Mouse (Mus musculus) thymus, postnatal 0 days (tissue): ENCODE measurements at regions not wholly inside any gene's neighbourhood (a gene's known extent, or its start where the extent isn't known, plus 50 kb on each side); places are given as distances from the start of the nearest gene placed in this dataset.

Source experiments
- DNase-seq: peaks from one replicate; pipeline ENCODE4 v3.0.0-alpha.2; 2015; ENCODE audit warnings: low spot score

DNA sequence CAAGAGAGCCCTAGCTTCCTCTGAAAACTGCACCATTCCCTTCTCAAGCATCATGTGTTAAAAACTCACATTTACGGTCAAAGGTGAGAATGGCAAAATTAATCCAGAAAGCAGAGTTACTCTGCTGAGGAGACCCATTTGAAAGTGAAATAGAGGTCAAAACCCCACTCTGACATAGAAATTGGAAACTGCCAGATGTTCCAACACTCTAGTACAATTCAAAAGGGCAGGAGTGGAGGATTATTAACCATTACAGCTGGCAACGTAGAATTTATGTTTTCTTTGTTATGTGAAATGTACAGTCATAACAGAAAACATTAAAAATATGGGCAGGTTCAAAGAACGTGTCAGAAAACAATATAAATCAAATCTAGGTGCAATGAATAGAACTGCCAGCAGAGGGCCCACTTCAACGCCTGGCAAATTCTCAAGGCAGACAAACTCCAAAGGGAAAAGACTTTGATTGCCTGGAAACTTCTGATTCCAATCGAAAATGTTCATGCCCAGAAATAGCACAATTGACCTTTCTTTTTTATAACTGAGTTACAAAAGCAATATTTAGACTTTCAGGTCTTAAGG is 54.2 kb upstream of the Rfpl4b start:
- DNase-seq, result peak; percentile 54

DNA sequence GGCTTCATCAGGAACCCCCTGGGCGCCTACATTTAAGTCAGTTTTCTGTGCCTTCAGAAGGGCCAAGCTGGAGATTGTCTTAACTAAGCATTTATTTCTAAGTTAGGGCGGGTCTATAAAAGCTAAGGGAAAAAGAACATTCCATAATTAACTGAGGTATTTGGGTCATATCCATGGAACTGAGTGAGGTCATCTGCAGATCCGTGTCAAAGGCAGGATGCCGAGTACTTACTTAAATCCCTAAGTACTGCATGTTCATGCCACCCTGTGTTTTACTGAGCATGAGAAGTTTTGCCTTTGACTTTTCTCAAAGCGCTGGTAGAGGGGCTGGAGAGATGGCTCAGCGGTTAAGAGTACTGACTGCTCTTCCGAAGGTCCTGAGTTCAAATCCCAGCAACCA is 57.7 kb upstream of the Rfpl4b start:
- no peak for DNase-seq

DNA sequence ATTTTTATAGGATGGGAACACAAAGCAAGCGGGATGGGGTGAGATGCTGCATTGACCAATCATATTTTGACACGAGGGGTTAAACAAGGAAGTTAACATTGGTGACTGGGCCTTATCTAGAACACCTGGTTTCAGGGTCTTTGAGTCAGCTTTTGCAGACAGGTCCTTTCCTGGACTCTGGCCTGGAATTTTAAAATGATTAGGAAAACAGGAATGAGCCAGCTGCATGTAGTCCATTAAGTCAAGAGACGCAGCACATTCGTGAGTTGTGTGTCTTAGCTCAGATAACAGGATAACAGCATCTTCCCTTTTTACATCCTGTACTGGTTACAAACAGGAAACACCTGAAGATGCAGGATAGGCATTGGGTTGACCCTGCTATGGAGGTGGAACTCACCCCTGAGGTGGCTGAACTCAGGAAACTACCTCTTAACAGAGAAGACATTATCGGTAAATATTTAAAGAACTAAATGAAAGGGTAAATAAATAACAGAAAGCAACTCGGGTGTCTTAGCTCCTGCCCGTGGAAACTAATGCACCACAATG is 59.1 kb upstream of the Rfpl4b start:
- DNase-seq, result peak; percentile 18

DNA sequence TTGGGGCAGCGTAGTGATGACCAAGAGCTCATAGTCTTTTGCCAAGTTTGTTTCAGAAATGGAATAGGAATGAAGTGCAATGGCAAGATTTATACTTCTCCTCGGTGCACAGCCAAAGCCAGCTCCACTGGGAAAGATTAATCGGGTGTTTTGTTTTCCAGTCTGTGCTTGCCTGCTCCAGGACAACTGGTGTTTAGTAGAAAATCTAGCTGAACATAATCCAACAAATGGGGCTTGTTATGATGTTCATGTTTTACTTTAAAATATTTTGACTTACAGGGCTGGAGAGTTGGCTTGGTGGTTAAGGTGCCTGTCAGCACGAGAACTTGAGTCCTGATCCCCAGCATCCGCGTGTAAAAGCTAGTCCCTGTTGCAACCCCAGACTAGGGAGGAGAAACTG is 60.6 kb upstream of the Rfpl4b start:
- no peak for DNase-seq

DNA sequence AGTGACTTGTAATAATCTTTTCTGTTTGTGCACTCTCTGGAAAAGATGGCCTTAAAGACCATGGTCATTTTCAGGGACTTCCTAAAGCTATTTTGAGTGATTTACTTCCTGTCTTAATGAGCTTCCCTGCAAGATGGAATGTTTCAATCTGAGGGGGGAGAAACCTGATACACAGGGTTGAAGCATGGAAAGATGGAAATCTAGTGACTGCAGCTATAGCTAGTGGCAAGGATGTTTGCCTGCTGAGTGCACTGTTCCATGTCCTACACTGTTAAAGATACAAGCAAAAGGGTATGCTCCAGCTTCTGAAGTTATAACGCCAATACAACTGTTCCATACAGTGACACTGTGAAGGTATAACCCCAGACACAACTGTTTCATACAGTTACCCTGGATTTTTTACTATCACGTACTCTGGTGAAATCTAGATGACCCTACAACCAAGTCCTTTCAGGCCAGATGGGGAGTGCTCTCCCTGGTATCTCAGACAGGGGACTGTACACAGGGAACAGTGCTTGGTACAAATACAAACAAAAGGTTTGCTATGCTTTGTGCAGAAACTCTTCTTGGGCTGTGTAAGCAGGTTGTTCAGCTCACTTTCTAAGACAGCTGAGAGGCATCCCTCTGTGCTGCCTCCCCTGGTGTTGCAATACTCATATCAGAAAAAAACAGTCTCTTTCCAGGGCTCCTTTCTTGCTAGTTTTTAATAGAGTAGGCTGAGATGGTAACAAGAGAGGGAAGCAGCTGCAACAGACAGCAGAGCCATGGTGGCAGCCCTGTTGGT is 62.4 kb upstream of the Rfpl4b start:
- DNase-seq, result no peak

DNA sequence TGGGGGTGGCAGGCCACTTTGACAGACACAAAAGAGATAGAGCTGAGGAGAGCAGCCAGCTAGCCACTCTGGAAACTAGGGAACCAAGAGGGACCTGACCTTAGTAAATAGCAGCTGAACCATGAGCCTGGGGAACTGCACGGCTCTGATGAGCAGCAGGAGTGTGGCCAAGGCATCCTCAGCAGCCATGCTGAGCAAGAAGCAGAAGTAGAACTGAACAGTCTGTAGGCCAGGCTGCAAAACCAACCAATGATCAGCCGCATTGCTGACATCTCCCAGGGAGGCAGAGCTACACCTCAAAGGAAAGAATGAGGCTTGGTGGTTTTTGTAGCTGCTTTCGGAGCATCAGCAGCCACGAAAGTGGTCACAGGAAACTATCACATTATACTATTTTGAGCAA is 63.1 kb upstream of the Rfpl4b start:
- DNase-seq, result peak; percentile 56

DNA sequence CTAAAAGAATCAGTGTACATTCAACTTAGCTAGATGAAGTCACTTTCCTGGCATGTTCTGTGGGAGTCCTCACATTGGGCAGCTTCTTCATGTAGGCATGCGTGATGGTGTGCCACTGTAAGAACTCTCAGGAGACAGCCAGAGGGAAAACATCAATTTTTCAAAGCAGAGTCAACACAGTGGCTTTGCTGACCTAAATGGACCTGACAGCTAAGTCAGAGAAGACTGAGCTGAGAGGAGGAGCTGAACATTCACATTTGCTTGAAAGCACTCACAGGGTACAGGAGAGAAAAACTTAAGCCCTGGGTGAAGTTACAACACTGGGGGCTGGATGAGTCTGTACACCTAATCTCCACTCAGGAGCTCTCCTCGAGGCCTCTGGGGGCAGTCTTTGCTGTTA is 64.9 kb upstream of the Rfpl4b start:
- no peak for DNase-seq

DNA sequence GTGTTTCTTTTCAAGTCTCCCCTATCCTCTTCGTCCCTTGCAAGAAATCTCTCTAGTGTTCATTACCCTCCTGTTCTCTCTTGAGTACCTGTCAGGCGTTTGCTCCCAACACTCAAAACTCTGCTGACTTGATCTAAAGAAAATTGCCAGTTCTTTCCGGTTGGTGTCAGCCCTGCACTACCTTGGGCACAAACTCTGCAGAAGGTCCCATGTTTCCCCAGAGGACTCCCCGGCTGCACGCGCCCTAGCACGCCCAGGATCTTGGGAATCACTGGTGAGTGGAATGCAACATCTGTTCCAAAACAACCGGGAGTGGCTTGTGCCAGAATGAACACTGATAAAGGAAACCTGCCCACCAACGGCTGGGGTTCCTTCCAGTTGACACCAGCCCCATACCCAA is 66.3 kb upstream of the Rfpl4b start:
- DNase-seq, result no peak

DNA sequence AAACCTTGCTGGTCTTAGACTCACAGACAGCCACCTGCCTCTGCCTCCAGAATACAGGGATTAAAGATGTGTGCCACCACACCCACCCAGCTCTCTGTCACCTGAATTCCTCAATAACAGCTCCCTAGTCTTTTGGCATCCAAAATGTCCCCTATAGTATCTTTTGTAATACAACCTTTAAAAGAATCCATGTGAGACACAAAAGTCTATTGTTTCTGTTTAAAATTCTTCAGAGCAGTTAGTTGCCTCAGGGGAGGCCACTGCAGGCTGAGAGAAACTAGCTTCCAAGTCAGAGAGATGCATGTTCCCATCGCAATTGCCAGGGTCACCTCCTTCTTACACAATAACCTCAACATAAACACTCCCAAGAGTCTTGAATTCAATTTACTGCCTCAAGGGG is 70.6 kb upstream of the Lama4 start:
- no peak for DNase-seq

DNA sequence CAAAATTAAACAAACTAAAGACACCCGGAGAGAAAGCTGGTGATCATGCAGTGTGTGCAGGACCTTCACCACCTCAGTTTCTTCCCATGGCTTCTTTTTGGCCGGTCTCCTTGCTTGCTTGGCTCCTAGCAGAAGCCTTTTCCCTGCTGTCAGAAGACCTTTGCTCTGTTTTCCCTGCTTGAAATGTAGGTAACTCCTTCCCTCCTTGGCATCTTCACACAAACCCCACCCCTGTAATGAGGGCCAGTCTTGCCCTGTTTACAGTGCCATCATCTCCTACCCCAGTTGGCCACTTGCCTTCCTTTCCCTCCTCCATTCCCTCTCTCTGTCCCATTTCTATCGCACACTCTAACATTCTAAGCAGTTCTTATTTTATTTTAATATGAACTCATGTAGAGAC is 69.7 kb upstream of the Lama4 start:
- no peak for DNase-seq

DNA sequence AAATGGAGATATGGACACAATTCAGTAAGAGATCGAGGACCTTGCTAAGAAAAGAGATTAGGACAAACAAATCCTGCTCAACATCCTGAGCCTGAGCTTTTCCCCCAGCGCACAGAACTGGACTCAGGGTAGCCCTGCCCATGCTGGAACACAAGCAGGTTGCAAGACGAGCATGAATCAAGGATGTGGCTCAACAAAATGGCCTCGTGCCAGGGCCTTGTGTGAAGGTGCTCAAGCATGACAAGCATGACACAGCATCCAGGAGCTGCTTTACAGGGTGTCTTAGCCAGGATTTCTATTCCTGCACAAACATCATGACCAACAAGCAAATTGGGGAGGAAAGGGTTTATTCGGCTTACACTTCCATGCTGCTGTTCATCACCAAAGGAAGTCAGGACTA is 67.7 kb upstream of the Lama4 start:
- no peak for DNase-seq

DNA sequence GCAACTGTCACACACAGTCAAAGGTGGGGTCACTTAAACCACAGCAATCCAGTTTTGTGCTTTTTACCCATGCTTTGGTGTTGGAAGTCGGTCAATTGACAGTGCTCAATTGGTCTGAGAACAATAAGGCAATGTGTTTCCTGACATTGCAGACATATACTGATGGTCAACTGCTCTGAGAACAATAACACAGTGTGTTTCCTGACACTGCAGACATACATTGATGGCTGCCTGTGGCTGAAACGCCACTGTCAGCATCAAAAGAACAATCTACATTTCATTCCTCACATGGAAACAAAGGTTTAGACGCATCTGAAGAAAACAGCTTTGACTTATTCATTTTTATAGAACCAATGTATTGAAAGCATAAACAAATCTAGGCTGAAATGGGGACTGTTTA is 59.2 kb upstream of the Lama4 start:
- DNase-seq, result no peak

DNA sequence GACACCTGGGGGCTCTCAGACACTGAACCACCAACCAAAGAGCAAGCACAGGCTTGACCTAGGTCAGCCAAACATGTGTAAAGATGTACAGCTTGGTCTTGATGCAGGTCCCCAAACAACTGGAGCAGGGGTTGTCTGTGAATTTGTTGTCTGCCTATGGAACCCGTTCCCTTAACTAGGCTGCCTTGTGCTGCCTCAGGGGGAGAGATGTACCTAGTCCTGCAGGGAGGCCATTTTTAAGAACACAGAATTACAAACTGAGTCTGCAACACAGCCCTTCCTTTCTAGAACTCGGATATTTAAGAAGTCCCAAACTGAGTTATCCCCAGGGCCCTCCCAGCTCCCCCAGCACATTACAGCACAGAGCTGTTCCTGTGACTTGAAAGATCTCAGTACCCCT is 57.5 kb upstream of the Lama4 start:
- no peak for DNase-seq

DNA sequence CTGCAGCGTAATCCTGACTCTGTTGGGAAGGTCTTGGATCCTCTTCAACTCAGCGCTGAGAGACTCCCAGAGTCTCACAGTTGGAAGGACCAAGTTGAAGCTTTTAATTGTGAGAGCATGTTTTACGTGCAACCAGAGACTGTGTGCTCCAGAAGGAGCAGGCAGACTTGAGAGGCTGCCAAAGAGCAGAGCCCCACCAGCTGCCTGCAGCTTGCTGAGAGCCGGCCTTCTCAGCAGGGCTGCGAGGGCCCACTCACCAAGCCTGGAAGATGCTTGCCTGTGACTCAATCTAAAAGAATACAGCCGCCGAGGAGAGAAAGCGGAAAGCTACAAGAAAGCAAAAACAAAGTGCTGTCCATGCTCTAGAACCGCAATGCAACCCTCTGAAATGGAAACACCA is 57.0 kb upstream of the Lama4 start:
- DNase-seq, result no peak

DNA sequence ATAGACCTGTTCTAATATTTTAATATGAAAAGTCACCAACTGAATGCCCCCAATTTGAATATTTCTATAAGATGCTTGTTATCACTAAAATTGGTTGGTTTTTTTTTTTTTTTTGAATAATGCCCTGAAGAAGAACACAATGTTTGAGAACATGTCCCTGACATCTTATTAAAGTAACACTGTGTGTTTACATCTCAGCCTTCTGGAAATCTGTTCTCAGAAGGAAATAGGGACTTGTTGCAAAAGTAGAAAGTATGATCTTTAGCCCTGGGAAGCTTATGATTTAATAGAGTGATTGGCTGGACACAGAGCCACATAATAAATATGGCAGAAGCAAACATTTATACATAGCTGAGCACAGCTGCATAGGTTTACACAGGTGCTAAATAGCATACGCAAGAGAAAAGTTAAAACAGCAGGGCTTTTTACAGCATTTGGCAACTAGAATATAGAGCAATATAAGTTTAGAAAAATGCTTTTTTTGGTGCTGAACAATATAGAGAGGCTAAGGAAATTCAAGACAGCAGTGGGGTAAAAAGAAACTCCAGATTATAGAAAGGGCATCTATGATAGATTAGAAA is 56.1 kb upstream of the Lama4 start:
- no peak for DNase-seq

DNA sequence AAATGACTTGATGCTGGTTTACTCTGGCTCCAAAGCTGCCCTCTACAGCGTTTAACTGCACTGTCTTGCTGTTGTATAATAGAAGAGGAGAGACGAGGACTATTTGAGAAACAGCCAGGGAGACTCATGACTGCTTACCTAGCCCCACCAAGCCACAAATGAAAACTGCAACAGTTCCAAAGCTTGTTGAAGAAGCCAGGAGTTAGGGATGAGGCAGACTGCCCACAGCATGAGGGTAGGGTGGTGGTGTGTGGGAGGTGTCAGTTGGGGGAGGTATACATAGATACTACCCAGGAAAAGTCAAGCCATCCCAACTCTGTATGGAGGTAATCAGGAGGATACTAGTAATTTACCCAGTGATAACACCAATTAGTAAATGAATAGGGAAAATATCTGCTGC is 55.5 kb upstream of the Lama4 start:
- DNase-seq, result no peak

DNA sequence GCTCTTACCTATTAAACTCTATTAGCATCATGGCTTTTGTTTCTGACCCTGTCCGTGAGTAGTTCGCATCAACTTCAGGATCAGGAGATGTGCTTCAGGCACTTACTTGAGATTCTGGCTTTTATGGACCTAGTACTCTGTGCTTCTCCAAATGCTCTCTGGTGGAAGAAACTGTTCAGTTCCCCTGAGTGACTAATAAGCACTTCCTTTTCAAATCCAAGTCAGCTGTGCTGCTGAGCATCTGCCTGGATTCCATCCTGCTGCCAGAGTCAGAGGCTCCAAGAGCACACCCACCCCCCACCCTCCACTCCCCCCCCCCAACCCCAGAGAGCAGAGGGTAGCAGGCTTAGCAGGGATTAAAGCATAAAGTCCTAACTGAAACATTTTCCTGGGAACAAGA is 52.3 kb upstream of the Lama4 start:
- no peak for DNase-seq
